Mouse (Mus musculus) spleen, postnatal 4 days (tissue): Measurements from ENCODE around the gene Jtb.

Source experiments
- DNase-seq, 2 experiments: peaks; one replicate each; pipeline ENCODE4 v3.0.0; 2022; ENCODE audit warnings: low spot score in 2 of 2

The Jtb gene

DNA sequence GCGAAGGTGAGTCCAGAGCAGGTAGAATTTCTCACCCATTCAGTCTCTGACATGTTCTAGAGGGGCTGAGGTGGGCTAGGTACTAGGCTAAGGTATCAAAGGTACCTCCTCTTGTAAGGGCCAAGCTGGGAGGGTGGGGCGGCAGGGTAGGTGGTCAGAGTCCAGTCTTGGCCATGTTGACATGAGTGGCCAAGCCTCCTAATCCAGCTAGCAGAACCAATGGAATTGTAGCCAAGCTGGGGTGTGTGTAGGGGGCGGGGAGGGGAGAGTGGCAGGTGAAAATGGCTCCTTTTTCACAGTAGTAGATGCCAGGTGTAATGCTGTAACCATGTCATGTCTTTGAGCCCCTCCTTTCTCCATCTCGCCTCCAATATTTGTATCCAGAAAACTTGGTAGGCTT lies 27.1 kb downstream of the Jtb start:
- no peak for DNase-seq

DNA sequence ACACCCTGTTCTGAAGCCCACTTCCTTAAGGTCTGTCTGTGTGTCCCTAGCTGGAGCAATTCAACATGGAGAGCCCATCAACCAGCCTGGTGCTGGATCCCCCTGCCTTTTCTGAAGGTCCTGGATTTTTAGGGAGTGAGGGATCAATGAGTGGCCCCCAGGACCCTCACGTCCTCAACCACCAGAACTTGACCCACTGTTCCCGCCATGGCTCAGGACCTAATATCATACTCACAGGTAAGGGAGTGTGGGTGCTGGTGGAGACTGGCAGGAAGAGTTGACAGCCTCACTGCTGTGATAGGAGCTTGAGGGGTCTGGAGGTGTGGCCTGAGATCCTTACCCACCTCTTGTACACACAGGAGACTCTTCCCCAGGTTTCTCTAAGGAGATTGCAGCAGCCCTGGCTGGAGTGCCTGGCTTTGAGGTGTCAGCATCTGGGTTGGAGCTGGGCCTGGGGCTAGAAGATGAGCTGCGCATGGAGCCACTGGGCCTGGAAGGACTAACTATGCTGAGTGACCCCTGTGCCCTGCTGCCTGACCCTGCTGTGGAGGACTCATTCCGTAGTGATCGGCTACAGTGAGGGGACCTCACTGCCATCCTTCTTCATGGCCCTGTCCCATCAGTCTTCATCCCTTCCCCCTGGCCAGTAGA lies 31.8 kb downstream of the Jtb start:
- DNase-seq, result peak in 1 of 2 experiments; percentile 58

DNA sequence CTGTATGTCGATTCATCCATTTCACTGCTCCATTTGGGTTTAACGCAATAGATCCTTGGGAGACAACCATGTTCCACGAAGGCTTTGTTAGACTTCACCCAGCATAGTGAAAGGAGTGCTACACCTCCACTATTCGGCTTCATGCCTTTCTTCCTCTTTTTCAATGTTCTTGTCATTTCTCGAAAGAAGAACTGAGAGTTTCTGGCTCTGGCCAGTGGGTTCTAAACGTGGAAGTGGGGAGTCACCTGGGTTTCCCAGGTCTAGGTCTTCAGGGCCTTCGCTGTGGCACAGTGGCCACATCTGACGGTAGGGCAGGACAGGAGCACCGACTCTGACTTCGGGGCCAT lies 33.3 kb downstream of the Jtb start:
- no peak for DNase-seq

DNA sequence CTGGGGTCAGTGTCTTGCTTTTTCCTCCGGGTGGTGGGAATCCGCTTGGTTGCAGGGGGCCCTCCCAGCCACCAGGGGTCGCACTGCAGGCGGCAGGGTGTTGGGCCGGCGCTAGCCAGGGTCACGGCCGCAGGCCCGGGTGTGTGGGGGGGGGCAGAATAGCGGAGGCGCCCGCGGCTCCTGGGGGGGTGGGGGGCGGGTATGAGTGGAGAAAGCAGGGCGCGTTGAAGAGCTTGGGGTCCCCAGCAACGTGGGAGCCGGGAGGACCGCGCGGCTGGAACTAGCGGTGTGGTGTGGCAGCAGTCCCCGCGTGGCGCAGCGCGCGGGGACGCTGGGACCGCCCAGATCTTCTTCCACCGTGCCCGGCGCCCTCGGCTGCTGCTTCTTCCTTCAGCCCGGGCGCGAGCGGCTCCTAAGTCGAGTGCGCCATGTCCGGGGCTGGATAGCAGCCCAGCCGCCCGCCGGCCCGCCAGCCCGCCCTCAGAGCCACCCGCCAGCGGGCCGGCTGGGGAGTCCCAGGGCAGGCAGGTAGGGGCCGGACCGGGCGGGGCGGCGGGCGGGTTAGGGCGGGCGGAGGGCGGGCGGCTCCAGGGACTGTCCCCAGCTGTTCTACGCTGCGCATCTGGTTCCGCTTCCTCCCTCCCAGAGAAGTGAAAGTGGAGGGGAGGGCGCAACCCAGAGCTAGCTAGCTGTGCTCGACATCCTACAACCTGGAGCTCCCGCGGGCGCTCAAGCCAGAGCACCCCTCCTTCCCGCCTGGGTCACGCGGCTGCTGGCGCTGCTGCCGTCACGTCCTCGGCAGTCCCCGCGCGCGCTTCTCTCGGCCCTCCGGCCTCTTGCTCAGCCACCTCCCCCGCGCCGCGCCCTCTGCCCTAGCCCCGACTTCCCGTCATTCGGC lies 33.9 kb downstream of the Jtb start, which contains the start of gene Dennd4b:
Gene Dennd4b (plus strand): TSS at position 152 of the 898 bp plus-strand sequence.
- DNase-seq, result peak; percentile 93 to 99

DNA sequence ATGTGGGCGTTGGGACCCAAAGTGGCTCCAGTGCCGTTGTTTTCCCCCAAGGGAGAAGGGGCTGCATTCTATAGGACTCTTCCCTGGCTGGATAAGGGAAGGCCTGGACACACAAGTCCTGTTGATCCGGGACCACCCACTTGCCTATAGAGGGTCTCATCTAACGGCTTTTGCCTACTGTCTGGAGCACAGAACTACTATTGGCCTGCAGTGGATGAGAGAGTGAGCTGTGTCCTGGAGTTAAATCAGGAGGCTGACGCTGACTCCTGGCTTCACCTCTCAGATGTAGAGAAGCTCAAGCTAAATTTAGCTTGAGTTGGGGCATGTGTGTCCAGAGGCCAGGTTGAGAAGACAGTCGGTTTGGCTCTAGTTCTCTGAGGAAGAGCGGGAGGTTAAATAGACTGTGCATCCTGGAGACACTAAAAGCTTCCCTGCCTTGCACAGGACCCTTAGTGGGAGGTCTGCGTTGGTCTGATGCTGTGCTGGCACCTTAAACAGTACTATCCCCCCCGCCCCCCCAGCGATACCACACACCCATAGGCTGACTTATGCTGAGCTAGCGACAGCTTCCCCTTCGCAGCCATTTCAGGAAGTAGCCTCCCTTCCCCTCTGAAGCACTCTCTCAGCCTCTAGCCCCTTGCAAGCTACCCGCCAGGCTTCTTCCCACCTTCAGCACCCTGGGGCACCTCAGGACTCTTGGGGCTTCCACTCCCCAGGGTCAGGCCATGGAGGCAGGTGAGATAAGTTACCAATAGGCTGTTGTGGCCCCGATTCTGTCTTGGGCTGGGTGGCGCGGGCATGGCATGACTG lies 34.7 kb downstream of the Jtb start:
- DNase-seq, result peak; percentile 55 to 82

DNA sequence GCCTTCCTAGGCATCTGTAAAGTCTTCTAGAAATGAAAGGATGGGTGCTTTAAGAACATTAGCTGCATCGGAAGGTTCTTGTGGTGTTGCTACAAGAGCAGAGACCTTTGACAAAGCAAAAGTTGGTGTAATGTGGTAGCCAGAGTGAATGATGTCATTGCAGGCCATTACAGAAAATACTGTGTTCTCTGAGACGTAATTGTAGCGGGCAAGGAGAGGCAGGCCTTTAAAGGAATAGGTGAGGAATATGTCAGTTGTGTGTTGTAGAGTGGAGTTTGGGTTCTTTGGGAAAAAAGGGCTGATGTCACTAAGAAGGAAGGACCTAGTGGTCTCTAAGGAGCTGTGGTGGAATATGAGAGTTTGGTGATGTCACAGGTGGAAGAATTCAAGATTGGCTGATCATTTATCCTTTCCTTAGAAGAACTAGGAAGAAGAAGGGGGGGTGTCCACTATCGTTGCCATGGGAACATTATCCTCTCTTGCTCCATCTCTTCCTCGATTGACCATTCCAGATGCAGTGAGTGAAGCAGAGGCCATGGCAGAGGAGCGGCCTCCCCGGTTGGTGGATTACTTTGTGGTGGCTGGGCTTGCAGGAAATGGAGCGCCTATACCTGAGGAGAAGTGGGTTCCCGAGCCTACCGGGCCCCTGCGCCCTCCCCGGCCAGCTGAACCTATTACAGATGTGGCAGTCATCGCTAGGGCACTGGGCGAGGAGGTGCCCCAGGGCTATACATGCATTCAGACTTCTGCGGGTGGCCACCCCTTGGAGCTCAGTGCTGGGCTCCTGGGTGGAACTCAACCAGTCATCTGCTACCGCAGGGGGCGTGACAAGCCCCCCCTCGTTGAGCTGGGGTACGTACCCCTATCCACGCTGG lies 35.7 kb downstream of the Jtb start:
- DNase-seq, result no peak

DNA sequence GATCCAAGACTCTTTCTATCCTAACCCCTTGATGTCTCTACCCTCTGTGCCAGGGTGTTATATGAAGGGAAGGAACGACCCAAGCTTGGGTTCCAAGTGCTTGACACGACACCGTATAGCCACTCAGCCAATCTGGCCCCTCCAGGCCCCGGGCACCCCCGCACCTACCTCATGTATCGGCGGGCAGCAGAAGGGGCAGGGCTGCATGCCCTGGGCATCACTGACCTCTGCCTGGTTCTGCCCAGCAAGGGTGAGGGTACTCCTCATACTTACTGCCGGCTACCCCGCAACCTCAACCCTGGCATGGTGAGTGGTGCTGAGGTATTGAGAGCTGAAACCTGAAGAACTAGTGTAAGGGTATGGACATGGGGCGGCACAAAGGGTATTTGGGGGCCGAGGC lies 36.8 kb downstream of the Jtb start:
- no peak for DNase-seq

DNA sequence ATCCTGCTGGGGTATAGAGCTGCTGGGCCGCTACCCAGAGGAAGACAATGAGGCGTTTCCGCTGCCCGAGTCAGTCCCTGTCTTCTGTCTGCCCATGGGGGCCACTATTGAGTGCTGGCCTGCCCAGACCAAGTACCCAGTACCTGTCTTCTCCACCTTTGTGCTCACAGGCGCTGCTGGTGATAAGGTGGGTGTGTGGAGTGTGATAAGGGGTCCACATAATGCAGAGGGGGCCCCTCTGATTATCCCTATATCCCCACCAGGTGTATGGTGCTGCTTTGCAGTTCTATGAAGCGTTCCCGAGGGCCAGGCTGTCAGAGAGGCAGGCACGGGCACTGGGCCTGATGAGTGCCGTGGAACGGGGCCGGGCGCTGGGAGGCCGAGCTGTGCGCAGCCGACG lies 37.6 kb downstream of the Jtb start:
- DNase-seq, result no peak

DNA sequence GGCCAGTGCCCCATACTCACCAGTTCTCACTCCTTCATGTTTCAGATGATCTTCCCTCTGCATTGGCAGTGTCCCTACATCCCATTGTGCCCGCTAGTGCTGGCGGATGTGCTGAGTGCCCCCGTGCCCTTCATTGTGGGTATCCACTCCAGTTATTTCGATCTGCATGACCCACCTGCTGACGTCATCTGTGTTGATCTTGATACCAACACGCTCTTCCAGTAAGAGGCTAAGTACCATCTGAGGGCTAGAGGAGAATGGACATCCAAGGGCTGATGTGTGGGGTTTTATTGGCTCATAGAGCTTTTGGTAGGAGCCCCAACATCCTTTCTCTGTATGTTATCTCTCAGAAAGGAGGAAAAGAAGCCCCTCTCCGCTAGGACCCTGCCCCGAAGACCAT lies 39.4 kb downstream of the Jtb start:
- DNase-seq, result no peak

DNA sequence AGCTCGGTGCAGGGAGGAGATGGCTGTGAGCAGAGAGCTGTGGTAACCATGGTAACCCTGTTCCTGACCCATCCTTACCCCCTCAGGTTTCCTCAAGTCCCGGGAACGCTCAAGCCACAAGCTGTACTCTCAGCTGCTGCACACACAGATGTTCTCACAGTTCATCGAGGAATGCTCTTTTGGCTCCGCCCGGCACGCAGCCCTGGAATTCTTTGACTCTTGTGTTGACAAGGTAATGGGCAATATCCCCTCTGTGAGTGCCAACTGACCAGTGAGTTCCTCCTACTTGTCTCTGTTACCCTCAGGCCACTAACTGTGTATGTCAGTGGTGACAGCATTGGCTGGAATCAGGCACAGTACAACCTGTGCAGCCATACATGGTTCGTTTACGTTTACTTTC lies 40.8 kb downstream of the Jtb start:
- no peak for DNase-seq

DNA sequence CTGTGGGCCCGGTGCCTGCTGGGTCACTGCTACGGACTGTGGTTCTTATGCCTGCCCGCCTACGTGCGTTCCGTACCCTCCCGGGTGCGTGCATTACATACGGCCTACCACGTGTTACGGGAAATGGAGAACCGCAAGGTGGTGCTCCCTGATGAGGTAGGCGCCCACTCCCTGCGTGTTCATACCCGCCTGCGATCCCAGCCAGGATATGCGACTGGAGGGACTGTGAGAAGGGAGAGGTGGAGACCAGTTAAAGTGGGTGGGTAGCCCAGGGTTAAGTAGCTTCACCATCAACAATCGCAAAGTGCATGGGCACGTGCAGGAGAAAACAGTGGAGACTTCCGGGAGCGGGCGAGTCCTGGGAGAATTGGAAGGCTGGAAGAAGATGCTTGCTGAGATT lies 42.5 kb downstream of the Jtb start:
- no peak for DNase-seq

DNA sequence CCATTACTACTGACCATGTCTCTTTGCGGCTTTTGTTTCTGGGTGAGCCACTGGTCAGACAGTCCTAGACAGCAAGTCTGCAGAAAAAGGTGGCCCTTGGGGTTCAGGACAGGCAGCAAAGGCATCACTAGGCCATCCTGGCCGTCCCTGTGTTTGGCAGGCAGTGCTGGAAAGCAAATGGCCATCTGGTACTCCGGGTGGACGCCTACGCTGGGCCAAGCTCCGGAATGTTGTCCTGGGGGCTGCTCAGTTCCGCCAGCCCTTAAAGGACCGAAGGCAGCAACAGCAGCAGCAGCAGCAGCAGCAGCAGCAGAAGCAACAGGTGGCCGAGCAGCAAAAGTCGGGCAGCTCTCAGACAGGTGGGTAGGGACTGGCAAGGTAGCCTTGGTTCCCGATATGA lies 43.9 kb downstream of the Jtb start:
- DNase-seq, result no peak

DNA sequence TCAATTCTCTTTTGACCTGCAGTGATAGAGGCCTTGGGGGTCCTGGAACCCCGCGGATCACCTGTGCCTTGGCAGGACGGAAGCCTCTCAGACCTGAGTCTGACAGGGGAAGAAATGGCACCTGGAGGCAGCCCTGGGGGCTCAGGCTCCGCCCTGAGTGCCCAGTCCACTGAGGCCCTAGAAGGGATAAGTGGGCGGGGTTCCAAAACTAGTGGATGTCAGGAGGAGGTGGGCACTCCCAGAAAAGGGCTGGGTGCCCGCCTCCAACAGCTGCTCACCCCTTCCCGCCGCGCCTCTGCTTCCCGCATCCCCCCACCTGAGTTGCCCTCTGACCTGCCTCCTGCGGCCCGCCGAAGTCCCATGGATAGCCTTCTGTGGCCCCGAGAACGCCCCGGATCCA lies 45.5 kb downstream of the Jtb start:
- DNase-seq, result no peak

DNA sequence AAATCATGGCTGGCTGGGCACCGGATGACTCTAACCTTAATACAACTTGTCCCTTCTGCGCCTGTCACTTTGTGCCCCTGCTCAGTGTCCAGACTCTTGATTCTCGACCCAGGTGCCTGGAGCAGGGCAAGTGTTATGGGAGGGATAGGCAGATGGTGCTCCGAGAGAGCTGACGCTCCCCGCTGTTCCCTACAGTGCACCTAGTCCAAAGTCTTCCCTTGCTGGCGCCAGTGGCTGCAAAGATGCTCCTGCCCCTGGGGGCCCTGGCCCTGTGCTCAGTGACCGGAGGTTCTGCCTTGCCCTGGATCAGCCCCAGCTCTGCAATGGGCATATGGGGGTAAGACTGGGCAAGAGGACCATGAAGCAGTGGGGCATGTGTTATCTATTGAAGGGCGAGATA lies 46.4 kb downstream of the Jtb start:
- no peak for DNase-seq

DNA sequence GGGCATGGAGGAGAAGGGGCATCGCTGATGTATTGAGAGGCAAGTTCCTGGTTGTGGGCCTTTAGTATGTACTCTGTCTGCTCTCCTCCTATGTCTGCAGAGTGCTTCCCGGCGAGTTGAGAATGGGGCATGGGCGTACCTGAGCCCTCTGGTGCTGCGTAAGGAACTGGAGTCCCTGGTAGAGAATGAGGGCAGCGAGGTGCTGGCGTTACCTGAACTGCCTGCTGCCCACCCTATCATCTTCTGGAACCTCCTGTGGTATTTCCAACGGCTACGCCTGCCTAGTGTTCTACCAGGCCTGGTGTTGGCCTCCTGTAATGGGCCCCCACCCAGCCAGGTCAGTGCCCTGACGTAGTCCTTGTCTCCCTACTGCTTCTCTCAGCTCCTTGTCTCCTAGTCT lies 46.8 kb downstream of the Jtb start:
- no peak for DNase-seq

DNA sequence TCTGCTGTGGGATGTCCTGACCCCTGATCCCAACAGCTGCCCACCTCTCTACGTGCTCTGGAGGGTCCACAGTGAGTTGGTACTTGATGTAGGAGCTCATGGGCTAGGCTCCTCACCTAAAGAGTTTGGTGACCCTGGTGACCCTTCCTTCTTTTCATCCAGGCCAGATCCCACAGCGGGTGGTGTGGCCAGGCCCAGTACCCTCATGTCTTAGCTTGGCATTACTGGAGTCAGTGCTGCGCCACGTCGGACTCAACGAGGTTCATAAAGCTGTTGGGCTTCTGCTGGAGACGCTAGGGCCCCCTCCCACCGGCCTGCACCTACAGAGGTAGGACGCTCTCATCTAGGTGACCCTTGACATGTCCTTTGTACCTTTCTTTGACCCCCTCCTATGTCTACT lies 47.8 kb downstream of the Jtb start:
- no peak for DNase-seq

DNA sequence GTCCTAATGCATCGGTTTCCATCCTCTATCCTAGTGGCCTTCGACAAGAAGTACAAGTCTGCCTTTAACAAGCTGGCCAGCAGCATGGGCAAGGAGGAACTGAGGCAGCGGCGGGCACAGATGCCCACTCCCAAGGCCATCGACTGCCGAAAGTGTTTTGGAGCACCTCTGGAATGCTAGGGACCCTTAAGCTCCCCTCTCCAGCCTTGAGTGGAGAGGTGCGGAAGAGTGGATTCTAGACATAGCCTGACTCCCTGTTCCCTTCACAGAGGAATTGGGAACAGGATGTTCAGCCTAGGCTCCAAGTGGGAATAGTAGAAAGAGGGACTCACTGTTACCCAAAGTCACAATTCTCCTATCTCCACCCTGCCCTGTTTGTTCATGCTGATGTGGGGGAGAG lies 48.3 kb downstream of the Jtb start:
- no peak for DNase-seq

DNA sequence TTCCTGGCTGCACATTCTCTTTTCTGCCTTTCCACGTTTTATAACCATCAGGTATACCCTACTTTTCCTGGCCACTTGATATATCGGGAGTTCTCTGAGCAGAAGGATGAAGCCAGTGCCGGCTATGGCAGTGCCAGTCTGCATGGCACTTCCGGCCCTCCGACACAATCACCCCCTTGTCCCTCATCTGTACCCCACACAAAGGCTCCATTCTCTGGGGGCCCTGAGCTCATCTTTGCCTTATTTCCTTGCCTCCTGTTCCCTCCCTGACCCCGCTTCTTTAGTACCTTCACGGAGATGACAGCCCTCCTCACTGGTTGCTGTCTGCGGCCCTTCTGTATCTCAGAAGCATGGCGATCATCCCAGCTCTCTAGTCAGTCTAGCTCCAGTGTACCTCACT lies 49.3 kb downstream of the Jtb start:
- no peak for DNase-seq

DNA sequence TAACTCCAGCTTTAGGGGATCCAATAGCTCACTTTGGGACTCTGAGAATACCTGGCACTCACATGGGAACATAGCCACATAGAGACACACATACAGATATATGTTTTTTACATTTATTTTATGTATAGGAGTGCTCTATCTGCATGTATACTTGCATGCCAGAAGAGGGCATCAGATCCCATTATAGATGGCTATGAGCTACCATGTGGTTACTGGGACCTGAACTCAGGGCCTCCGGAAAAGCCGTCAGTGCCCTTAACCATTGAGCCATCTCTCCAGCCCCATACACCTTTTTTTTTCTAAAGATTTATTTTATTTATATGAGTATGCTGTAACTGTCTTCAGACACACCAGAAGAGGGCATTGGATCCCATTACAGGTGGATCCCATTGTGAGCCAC lies 52.8 kb downstream of the Jtb start:
- no peak for DNase-seq
